Mouse (Mus musculus) brown adipose tissue, adult 24 weeks (tissue): ENCODE results near the gene Gstt1. TPM values are rescaled to one million over a fixed set of nuclear protein-coding genes. Genes with fewer than 3 reads are reported as not detected.

Source experiments
- H3K27ac ChIP-seq: fragments of 200-500 bp; replicated peaks from 2 replicates; pipeline ENCODE4 v1.5.1; 2012; ENCODE audit warnings: low read depth, mild to moderate bottlenecking, low read length
- H3K4me1 ChIP-seq: fragments of 200-500 bp; 2 replicates; pipeline ENCODE4 v1.6.1; 2012; ENCODE audit warnings: low read length, mixed read lengths; ENCODE audit not compliant: control insufficient read depth, insufficient read depth, insufficient read length
- H3K4me3 ChIP-seq: fragments of 200-500 bp; 2 replicates; pipeline ENCODE4 v1.5.1; 2012; ENCODE audit warnings: low read depth, mild to moderate bottlenecking, low read length, moderate library complexity; ENCODE audit not compliant: insufficient read depth
- polyA plus RNA-seq: library from polyadenylated mRNA; stranded (reverse); fragments of >200 nt; gene quantifications from 2 replicates; pipeline ENCODE4 v1.2.4, GENCODE M21; 2012; ENCODE audit not compliant: missing spikeins, insufficient read depth, insufficient read length

Gstt1 gene
- polyA plus RNA-seq, 1 experiment, result 50.1 TPM

DNA sequence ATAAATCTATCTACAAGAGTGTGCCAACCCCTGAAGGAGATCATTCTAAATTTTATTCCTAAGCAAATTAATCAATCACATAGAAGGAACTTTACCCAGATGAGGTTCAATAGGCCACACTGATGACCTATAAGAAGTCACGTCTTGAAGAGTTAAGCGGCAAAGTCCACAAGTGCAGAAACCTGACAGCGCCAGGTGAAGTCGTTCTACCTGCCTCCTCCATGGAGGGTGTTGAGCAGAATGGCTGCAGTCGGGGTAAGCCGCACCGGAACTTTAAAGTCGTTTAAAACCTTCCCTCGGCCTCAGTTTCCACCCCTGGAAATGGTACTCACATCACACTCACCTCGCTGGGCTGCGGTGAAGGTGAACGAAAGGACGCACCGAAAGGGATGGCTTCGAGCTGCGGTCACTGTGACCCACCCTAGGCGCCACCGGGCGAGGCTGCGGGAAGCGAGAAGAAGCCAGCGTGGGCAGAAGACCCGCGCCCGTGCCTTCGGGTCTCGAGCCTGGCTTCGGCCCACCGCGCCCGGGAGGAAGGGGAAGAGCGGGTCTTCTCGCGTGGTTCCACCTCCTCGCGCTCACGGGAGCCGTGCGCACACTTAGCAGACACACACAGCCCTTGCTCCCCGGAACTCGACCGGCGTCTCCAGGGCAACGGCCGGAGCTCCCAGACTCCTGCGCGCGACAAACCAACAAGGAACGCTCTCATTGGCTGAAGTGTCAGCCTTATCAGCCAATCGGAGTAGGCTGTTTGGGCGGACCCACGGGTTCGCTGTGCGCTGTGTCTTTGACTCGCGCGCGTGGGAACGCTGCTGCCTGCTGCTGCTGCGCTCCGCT lies 34.5 kb downstream of the Gstt1 start, which contains the start of gene Cabin1:
Gene Cabin1, minus strand, starts transcription at position 660 of the 837 bp plus-strand sequence.
- Histone ChIP-seq H3K4me1 (peaks cover 2% of the 10 kb centered on the region; the same call in 1 of the 2 replicates), H3K4me3 (peak within 1 kb of the TSS; percentile 98), H3K27ac (peak within 1 kb of the TSS; percentile 50; the same call in 1 of the 2 replicates)

DNA sequence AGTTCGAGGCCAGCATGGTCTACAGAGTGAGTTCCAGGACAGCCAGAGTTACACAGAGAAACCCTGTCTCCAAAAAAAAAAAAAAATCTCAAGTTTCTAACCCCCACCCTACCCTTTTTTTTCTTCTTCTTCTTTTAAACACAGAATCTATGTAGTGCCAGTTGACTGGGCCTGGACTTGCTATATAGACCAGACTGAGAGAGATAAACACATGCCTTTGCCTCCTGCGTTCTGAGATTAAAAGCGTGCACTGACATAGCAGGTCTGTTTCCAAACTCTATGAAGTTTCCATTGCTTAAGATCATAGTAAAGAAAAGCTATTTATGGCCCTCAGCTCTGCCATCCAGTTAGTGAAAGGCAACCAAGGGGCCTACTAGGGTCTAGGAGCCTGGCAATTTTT lies 36.0 kb downstream of the Gstt1 start:
- Histone ChIP-seq H3K27ac (no peak overlapping the region), H3K4me3 (no peak overlapping the region; the same call in 1 of the 2 replicates), H3K4me1 (peaks cover 2% of the 10 kb centered on the region; the same call in 1 of the 2 replicates)

DNA sequence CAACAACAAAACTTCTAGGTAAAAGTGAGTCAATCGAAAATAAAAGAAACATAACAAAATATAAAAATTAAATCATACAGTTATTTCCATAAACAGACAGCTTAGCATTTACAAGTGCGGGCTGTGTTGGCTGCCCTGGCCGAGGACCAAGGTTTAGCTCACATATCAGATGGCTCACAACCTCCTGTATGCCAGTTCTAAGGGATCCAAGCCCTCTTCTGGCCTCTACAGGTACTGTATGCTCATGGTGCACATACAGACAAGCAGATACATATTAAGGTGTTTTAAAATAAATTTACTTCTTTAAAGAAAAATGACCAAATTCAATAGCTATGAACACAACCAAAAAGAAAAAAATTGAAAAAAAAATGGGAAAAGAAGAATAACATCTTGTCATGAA lies 38.1 kb downstream of the Gstt1 start:
- Histone ChIP-seq H3K27ac (no peak overlapping the region), H3K4me1 (peaks cover 2% of the 10 kb centered on the region; the same call in 1 of the 2 replicates), H3K4me3 (no peak overlapping the region)

DNA sequence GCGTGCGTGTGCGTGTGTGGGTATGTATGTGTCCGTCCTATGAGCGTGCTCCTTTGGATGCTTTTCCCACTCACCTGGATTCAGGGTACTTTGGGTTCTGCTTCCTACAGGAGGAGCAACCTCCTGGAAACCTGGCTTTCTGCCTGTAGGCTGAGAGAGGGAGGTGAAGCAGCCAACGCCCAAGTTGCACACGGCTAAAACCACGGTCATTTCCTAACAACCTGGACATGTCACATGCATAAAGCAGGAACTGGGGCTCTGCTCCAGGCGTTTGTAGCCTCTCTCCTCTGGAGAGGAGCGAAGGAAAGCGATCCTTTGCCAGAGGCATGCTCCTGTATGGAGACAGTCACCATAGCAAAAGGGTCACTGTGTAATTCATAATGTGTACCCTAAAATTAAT lies 41.7 kb downstream of the Gstt1 start:
- no peak overlapping the region for H3K4me3 ChIP-seq
- no peaks in the 10 kb centered on the region for H3K4me1 ChIP-seq
- H3K27ac ChIP-seq, result no peak overlapping the region

- Histone ChIP-seq H3K4me1 (no peaks in the 10 kb centered on the region), H3K4me3 (no peak overlapping the region), H3K27ac (no peak overlapping the region)
Observed at GRCm38 (mm10) chr10:75744017-75744416, 54.4 kb downstream of the Gstt1 start.

GRCm38 (mm10) chr10:75743369-75743768 lies 55.0 kb downstream of the Gstt1 start:
- Histone ChIP-seq H3K4me3 (no peak overlapping the region), H3K4me1 (no peaks in the 10 kb centered on the region)

GRCm38 (mm10) chr10:75740866-75741265 lies 57.5 kb downstream of the Gstt1 start:
- H3K4me3 ChIP-seq, result no peak overlapping the region
- H3K4me1 ChIP-seq, result no peaks in the 10 kb centered on the region
- no peak overlapping the region for H3K27ac ChIP-seq

More at GRCm38 (mm10) chr10:75743369-75743768, 55.0 kb downstream of the Gstt1 start:
- no peak overlapping the region for H3K27ac ChIP-seq

Other genes starting within 250 kb of the Gstt1 start
- gene Lrrc75b, start 238.3 kb downstream of the Gstt1 start, polyA plus RNA-seq, result not detected in 2 replicates
- not detected in 2 replicates for gene Ggt1, start 237.0 kb downstream of the Gstt1 start, polyA plus RNA-seq
- 3.1 and 4.3 TPM in 2 replicates for gene Ggt5, start 209.2 kb downstream of the Gstt1 start, polyA plus RNA-seq
- 0.63 TPM in 1 of 2 replicates, not detected in the other for gene Susd2, start 154.6 kb downstream of the Gstt1 start, polyA plus RNA-seq
- 5.8 and 8.5 TPM in 2 replicates for gene Cabin1, start 34.2 kb downstream of the Gstt1 start, polyA plus RNA-seq
- 324 and 423 TPM in 2 replicates for gene Ddt, start 25.2 kb downstream of the Gstt1 start, polyA plus RNA-seq
- gene Gm20441, start 17.6 kb downstream of the Gstt1 start, polyA plus RNA-seq, result not detected in 2 replicates
- 3.0 and 3.6 TPM in 2 replicates for gene Gstt3, start 17.2 kb downstream of the Gstt1 start, polyA plus RNA-seq
- gene Gstt4, start 24.0 kb upstream of the Gstt1 start, polyA plus RNA-seq, result not detected in 2 replicates
- gene Gstt2, start 38.8 kb upstream of the Gstt1 start, polyA plus RNA-seq, result 34.7 and 41.7 TPM in 2 replicates
- 129 and 141 TPM in 2 replicates for gene Mif, start 61.7 kb upstream of the Gstt1 start, polyA plus RNA-seq
- not detected in 2 replicates for gene Derl3, start 94.8 kb upstream of the Gstt1 start, polyA plus RNA-seq
- 27.2 and 35.3 TPM in 2 replicates for gene Smarcb1, start 123.0 kb upstream of the Gstt1 start, polyA plus RNA-seq
- gene Chchd10, start 134.5 kb upstream of the Gstt1 start, polyA plus RNA-seq, result 3,122 and 3,143 TPM in 2 replicates
- 4.1 and 7.6 TPM in 2 replicates for gene Mmp11, start 137.9 kb upstream of the Gstt1 start, polyA plus RNA-seq
- not detected in 2 replicates for gene Gm867, start 142.1 kb upstream of the Gstt1 start, polyA plus RNA-seq
- not detected in 2 replicates for gene Vpreb3, start 144.5 kb upstream of the Gstt1 start, polyA plus RNA-seq
- not detected in 2 replicates for gene Gm5134, start 155.9 kb upstream of the Gstt1 start, polyA plus RNA-seq
- 1.6 and 1.9 TPM in 2 replicates for gene Zfp280b, start 234.1 kb upstream of the Gstt1 start, polyA plus RNA-seq